Mouse (Mus musculus): Measurements from ENCODE around the gene Nptxr.

DNA sequence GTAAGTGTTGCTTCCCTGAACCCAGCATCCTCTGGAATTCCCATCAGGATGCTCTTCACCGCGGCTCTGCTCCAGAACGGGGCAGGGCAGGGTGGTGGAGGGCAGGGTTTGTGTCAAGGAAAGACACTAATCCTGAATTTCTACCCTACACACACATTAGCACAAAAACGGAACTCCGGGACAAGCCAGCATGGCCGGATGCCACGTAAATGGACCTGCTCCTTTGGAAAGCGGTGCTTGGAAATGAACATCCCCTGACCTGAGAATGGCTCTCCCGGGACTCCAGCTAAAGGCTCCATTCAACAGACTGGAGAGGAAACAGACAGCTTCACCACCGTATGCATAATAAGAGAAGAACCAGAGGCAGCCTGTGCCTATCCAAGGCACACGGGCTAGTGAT lies 3.9 kb downstream of the Nptxr start:
- TF ChIP-seq CTCF (IDR thresholded peaks at IDR 0.05; ENCODE audit: insufficient read depth, low read depth, low read length) (no peak), POLR2A (IDR thresholded peaks at IDR 0.05; ENCODE audit: insufficient read depth, low read depth, low read length) (no peak)

Data from olfactory bulb, adult 2 months (tissue).